Mouse (Mus musculus) cerebellum, postnatal 36 days (tissue): ENCODE data around the gene Coq10b.
"Not testable (repeated sequence)": the region's sequence is repeated elsewhere in the genome, so short reads cannot be mapped to it uniquely, and the experiment has no call there.

ENCODE experiments used
- DNase-seq, 2 experiments: peaks; one replicate each; pipeline ENCODE4 v3.0.0; 2021 to 2022; ENCODE audit warnings: mixed read lengths in 2 of 2

The Coq10b gene

GRCm38 (mm10) chr1:55052355-55052953 lies at the start of gene Coq10b:
TSS of gene Coq10b (plus strand) at chr1:55052770.
- DNase-seq = peak; percentile 98 to 99

- DNase-seq = not testable (repeated sequence)
Measured at GRCm38 (mm10) chr1:55008313-55008712, 44.3 kb upstream of the Coq10b start.

GRCm38 (mm10) chr1:55012513-55012912 lies 40.1 kb upstream of the Coq10b start:
- DNase-seq = no peak

- no peak for DNase-seq
Measured at GRCm38 (mm10) chr1:55021907-55022306, 30.7 kb upstream of the Coq10b start.

GRCm38 (mm10) chr1:55025656-55026430 lies 26.7 kb upstream of the Coq10b start:
- DNase-seq = no peak

GRCm38 (mm10) chr1:55026444-55027252 lies 25.9 kb upstream of the Coq10b start:
- DNase-seq = no peak

- DNase-seq = peak; percentile 95
Measured at GRCm38 (mm10) chr1:55027253-55027801, 25.2 kb upstream of the Coq10b start, which contains the start of gene Sf3b1. TSS of gene Sf3b1 (minus strand) at chr1:55027481.

GRCm38 (mm10) chr1:55027966-55028365 lies 24.6 kb upstream of the Coq10b start:
- no peak for DNase-seq

GRCm38 (mm10) chr1:55028512-55029249 lies 23.9 kb upstream of the Coq10b start:
- no peak for DNase-seq

- DNase-seq = no peak
Measured at GRCm38 (mm10) chr1:55029446-55029845, 23.1 kb upstream of the Coq10b start.

- DNase-seq = no peak
Measured at GRCm38 (mm10) chr1:55031026-55031779, 21.4 kb upstream of the Coq10b start.

- DNase-seq = no peak
Measured at GRCm38 (mm10) chr1:55039944-55040343, 12.6 kb upstream of the Coq10b start.

GRCm38 (mm10) chr1:55041691-55042090 lies 10.9 kb upstream of the Coq10b start:
- no peak for DNase-seq

GRCm38 (mm10) chr1:55042246-55042645 lies 10.3 kb upstream of the Coq10b start:
- DNase-seq = no peak

GRCm38 (mm10) chr1:55043164-55043563 lies 9.4 kb upstream of the Coq10b start:
- DNase-seq = no peak

- no peak for DNase-seq
Measured at GRCm38 (mm10) chr1:55048841-55049587, 3.6 kb upstream of the Coq10b start.

GRCm38 (mm10) chr1:55051671-55052070 lies 899 bp upstream of the Coq10b start:
- DNase-seq = no peak

GRCm38 (mm10) chr1:55053005-55053404 lies 435 bp downstream of the Coq10b start:
- no peak for DNase-seq

GRCm38 (mm10) chr1:55053596-55053995 lies 1.0 kb downstream of the Coq10b start:
- DNase-seq = no peak

GRCm38 (mm10) chr1:55055322-55056115 lies 2.9 kb downstream of the Coq10b start:
- DNase-seq = no peak
